Mouse (Mus musculus): ENCODE data around the gene Mrtfa.
A peak's percentile ranks its signal among the peaks of the same experiment; 100 is the strongest.

Gene Mrtfa

GRCm38 (mm10) chr15:81102274-81102879 lies 88.2 kb downstream of the Mrtfa start:
- DNase-seq (ENCODE audit: inconsistent ontology term) = peak; percentile 81

GRCm38 (mm10) chr15:81101316-81101715 lies 89.2 kb downstream of the Mrtfa start:
- DNase-seq (ENCODE audit: inconsistent ontology term) = no peak

DNA sequence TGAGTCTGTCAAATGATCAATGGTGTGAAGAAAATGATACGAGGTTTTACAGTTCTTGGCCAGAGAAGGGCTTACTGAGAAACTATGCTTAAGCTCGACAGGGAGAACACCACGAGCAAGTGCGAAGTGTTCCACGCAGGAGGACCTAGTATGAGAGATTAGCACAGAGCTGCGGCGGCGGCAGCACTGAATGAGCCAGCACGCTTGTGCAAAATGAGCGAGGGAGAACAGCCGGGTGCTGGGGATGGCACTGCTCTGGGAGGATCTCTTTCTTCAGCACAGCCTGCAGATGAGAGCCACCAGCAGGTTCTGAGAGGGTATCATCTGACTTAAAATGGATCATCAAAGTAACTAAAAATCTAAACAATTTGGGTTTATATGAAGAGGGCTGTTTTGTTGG lies 91.3 kb downstream of the Mrtfa start:
- no peak for DNase-seq (ENCODE audit: inconsistent ontology term)

GRCm38 (mm10) chr15:81098689-81099088 lies 91.9 kb downstream of the Mrtfa start:
- DNase-seq (ENCODE audit: inconsistent ontology term) = no peak

DNA sequence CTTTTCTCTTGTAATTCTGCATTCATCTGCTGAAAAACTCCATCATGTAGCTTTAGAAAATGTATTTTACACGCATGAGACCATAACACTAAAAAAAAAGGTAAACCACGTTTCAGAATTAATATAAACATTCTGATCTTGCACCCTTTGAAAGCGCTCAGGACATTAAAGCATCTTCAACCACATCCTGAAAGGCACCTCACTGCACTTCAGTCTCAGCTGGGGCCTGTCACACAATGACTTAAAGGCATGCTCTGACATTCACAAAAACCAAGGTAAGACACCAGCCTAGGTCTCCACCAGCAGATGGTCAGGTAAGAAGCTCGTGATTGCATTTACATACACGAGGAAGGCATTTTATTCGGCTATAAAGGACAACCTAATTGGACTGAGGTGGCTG lies 92.7 kb downstream of the Mrtfa start:
- no peak for DNase-seq (ENCODE audit: inconsistent ontology term)

DNA sequence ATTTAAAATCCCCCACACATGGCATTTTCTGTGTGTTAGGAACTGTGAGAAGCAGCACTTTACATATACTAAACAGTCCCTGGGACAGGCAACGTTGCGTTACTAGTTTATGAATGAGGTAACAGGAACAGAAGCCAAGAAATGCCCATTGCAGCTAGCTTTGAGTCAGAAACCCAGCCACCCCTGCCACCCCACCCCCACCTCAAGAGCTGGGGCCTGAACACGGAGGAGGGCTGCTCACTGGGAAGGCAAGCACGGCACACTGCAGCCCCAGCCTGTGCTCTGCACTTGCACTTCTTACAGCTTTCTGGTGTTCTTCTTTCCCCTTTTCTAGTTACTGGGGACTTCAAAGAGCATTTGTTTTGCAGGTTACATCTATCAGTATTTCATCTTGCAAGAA lies 93.1 kb downstream of the Mrtfa start:
- peak; percentile 74 for DNase-seq (ENCODE audit: inconsistent ontology term)

- DNase-seq (ENCODE audit: inconsistent ontology term) = no peak
These were observed 94.1 kb downstream of the Mrtfa start for GRCm38 (mm10) chr15:81096329-81097055.

DNA sequence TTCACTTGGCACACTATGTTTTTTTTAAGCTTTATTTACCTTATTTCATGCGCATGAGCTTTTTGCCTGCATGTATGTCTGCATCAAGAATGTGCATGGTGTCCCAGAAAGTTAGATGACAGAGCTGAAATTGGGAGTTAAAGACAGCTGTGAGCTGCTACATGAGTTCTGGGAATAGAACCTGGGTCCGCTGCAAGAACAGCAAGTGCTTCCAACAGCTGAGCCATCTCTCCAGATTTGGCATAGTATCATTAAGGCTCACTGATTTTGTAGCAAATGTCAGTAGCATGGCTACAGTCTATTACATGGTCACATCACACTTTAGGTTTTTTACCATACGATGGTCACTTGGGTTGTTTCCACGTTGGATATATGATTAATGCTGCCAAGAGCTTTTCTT lies 97.5 kb downstream of the Mrtfa start:
- no peak for DNase-seq (ENCODE audit: inconsistent ontology term)

DNA sequence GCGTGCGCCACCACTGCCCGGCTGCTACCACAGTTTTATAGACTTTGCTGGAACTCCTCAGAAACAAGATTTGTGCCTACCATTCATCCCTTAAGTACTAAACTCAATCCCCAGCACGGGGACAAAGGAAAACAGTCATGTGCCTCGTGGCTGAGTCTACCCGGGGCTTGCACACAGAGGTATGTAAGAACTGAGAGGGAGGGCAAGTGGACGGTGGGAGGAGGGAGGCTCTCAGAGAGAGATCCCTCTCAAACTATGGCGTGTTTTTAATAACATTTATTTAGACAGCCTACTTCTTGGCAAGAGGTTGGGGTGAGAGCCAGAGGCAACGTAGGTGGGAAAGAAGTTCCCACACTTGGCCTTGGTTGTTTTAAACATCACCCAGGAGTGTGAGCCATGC lies 98.8 kb downstream of the Mrtfa start:
- no peak for DNase-seq (ENCODE audit: inconsistent ontology term)

GRCm38 (mm10) chr15:81087529-81087928 lies 103.0 kb downstream of the Mrtfa start:
- no peak for DNase-seq (ENCODE audit: inconsistent ontology term)

GRCm38 (mm10) chr15:81086644-81087480 lies 103.7 kb downstream of the Mrtfa start:
- peak; percentile 95 for DNase-seq (ENCODE audit: inconsistent ontology term)

GRCm38 (mm10) chr15:81083826-81084225 lies 106.7 kb downstream of the Mrtfa start:
- no peak for DNase-seq (ENCODE audit: inconsistent ontology term)

DNA sequence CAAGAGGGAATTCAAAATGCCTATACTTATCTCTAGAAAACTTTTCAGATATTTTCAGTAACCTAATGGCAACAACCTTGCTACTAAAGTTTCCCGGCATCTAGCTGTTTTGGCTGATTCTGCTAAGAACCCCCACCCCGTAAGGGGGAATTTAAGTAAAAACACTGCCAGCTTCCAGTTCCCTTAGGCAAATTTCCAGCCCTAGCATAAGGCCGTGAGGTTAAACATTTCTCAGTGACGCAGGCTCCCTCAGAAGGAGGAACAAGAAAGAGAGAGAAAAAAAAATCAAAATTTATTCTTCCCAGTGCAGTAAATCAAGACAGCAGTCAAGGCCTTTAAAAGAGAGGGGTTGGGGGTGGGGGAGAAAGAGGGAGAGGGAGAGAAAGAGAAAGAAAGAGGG lies 107.3 kb downstream of the Mrtfa start:
- no peak for DNase-seq (ENCODE audit: inconsistent ontology term)

- DNase-seq (ENCODE audit: inconsistent ontology term) = no peak
These were observed 109.3 kb downstream of the Mrtfa start for GRCm38 (mm10) chr15:81081216-81081615.

GRCm38 (mm10) chr15:81080405-81080804 lies 110.2 kb downstream of the Mrtfa start:
- DNase-seq (ENCODE audit: inconsistent ontology term) = no peak

DNA sequence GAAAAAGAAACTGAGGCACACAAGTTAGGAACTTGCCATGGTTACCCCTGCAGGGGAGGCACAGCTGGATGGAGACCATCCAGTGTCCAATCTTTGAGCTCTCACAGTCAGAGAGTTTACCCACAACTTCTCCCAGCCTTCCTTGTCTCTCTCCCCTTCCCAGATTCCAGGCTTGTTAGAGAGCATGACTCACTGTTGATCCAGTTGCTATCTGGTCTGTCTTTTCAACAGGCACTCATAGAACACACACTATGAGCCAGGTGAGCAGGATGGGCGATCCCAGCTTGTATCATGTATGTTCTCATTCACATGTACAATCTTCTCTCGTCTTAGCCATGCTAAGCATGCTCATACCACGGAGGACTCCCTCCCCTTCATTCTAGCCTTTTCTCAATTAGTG lies 111.3 kb downstream of the Mrtfa start:
- DNase-seq (ENCODE audit: inconsistent ontology term) = no peak

DNA sequence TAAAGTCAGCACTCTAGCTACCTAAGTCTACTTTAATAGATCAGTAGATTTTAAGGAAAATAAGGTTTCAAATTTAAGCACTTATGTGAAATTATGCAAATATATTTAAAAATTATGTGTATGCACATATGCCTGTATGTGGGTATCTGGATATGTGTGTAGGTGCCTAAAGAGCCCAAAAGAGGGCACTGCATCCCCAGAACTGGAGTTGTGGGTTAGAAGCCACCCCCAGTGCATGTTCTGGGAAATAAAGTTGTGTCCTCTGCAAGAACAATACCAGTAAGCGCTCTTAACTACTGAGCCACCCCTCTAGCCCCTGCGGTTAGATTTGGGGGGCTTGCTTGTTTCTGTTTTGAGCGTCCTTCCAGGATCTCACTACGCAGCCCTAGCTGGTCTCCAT lies 113.0 kb downstream of the Mrtfa start:
- no peak for DNase-seq (ENCODE audit: inconsistent ontology term)

DNA sequence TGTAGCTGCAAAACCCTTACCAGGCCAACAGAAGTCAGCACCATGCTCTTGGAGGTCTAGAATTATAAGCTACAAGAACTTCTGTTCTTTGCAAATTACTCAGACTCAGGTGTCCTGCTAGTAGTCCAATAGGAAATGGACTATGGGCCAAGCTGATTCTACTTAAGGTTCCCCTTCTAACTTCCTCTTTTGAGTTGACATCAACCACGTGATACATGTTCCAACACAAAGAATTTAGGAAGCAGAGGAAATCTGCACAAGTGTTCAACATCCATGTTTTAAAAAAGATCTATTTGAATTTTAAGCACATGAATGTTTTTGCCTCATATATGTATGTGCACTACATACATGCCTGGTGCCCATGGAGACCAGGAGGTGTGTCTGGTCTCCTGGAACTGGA lies 116.0 kb downstream of the Mrtfa start:
- DNase-seq (ENCODE audit: inconsistent ontology term) = no peak

GRCm38 (mm10) chr15:81073751-81074150 lies 116.8 kb downstream of the Mrtfa start:
- DNase-seq (ENCODE audit: inconsistent ontology term) = peak; percentile 31

DNA sequence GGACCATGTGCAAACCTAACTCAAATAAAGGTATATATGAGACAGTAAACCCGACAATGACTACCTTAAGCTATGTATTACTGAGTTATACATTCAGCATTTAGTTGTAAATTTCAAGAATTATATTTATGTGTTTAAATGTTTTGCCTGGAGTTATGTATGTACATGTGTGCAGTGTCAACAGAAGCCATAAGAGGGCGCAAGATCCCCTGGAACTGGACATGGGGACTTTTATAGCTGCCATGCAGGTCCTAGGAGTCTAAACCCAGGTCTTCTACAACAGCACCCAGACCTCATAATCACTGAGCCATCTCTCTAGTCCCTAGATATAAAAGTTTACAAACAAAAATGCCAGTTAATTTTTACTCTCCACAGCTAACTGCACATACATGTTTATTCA lies 117.8 kb downstream of the Mrtfa start:
- DNase-seq (ENCODE audit: inconsistent ontology term) = no peak

DNA sequence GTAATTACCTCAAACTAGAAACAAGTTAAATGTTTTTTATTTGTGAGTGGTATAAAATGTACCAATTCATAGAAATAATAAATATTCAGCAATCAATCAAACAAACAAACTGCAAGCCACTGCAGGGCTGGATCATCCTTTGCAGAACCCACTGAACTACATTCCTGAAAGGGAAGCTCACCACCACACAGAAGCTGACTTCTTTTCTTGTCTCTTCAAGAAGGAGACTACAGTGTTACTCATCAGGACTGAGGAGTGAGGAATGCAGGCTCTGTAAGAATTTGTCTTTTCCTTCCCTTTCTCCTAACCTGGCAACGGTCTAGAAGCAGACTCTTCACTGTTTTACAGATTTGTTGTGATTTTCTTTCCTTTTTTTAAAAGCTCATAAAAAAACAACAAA lies 120.1 kb downstream of the Mrtfa start:
- DNase-seq (ENCODE audit: inconsistent ontology term) = peak; percentile 73

GRCm38 (mm10) chr15:81068641-81069381 lies 121.7 kb downstream of the Mrtfa start:
- no peak for DNase-seq (ENCODE audit: inconsistent ontology term)

All from Muller cell, postnatal 12 days (primary cell).